Mouse (Mus musculus) lung, adult 10 weeks (tissue): ENCODE results near the gene Ldlrad2. TPM values are rescaled to one million over a fixed set of nuclear protein-coding genes. Genes with fewer than 3 reads are reported as not detected.

ENCODE experiments used
- polyA plus RNA-seq: library from polyadenylated mRNA; stranded (reverse); fragments of 350-450 nt; fragmentation: Illumina TruSeq; extraction: RNeasy Lipid Tissue Mini Kit (QIAGEN cat#74804); gene quantifications from one replicate; pipeline ENCODE4 v1.2.3, GENCODE M21; 2014; ENCODE audit warnings: low read depth, low replicate concordance; ENCODE audit not compliant: insufficient read depth

Gene Ldlrad2
- not detected for polyA plus RNA-seq

DNA sequence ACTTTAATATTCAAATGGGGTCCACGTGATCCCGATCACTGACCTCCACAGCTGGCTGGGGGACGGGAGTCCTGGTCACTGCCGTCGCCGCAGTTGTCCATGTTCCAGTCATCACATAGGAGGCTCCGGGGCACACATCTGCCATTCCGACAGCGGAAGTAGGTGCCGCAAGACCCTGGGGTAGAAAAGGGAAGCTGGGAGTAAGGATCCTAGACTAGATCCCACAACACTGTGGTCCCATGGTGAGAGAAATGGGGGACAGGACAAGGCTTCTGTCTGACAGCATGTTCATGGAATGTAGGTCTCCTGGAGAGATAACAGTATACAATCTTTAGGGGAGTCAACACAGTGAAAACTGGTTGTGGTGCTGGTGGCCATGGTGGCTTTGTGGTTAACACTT, at the start of gene Ldlrad2:
Gene Ldlrad2, minus strand, starts transcription at position 101 of the 400 bp plus-strand sequence.

DNA sequence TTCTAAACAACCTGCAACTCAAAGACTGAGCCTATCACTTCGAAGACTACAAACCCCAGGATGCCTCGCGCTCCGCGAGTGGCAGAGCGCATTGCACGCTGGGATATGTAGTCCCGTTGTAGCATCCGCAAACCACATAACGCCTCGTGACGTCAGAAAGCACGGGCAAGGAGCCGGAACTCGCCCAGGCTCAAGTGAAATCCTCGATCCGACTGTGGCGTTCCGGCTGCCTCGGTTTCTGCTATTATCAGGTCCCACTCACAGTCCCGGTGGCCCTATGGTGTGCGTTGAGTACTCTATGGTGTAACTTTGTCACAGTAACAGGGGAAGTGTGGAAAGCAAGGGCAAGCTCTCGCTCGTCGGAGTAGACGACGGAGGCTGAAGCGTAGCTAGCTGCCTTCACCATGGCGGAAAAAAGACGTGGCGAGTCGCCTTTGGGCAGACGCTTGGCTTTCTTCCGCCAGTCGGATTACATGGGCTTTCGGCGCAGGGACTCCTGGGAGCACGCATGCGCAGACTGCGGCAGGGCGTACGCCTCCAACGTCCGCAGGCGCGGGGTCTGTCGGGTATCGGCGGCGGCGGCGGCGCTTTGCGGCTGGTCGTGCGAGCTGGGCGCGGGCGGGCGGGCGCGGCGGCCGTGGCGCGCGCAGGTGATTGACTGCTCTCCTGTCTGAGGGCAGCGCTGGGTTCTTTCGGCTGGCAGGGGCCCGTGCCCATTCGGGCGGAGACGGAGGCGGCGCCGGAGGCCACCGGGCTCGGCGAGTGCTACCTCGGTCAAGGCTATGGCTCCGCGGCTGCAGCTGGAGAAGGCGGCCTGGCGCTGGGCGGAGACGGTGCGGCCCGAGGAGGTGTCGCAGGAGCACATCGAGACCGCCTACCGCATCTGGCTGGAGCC, 19.5 kb upstream of the Ldlrad2 start, which contains the start of gene Usp48:
Gene Usp48, plus strand, starts transcription at position 155 of the 895 bp plus-strand sequence.

Other genes with a start within 250 kb of the Ldlrad2 start
- 333 TPM for gene Cdc42, start 216.8 kb downstream of the Ldlrad2 start, polyA plus RNA-seq
- gene Cela3a, start 164.8 kb downstream of the Ldlrad2 start, polyA plus RNA-seq, result not detected
- not detected for gene Cela3b, start 144.0 kb downstream of the Ldlrad2 start, polyA plus RNA-seq
- not detected for gene 1700013G24Rik, start 121.3 kb downstream of the Ldlrad2 start, polyA plus RNA-seq
- 36.0 TPM for gene Hspg2, start 105.8 kb downstream of the Ldlrad2 start, polyA plus RNA-seq
- gene Usp48, start 19.2 kb upstream of the Ldlrad2 start, polyA plus RNA-seq, result 28.4 TPM
- 19.5 TPM for gene Rap1gap, start 90.2 kb upstream of the Ldlrad2 start, polyA plus RNA-seq
- 2.0 TPM for gene Alpl, start 221.8 kb upstream of the Ldlrad2 start, polyA plus RNA-seq